Mouse (Mus musculus) c-Kit-positive CD71-positive TER-119-negative erythroid progenitor cells, embryonic 14.5 days (primary cell): ENCODE results near the gene Crtc3.
A peak's percentile ranks its signal among the peaks of the same experiment; 100 is the strongest.

Experiments used
- DNase-seq: peaks from one replicate; pipeline ENCODE4 v3.0.0-alpha.2; 2013; ENCODE audit warnings: low read depth

Gene Crtc3

GRCm38 (mm10) chr7:80688556-80689220 is at the start of gene Crtc3:
TSS of gene Crtc3 (minus strand) at chr7:80688877.
- DNase-seq, result no peak

DNA sequence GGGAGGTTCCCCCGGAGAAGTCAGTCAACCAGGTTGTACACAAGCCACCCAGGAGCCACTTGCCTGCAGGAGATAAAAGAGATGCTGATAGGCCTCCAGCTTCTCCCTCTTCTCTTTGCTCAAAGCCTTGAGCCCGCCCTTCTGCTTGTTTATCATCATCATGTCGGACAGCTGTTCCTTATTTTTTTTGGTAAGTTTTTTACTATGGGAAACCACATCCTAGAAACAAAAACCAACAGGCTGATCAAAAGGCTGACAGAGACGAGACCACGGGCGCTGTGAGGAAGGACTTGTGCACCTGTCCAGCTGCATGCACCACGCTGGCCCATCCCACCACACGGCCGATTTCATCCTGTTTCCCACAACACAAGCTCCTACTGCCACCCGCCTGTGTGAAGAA is 47.5 kb upstream of the Crtc3 start:
- no peak for DNase-seq

DNA sequence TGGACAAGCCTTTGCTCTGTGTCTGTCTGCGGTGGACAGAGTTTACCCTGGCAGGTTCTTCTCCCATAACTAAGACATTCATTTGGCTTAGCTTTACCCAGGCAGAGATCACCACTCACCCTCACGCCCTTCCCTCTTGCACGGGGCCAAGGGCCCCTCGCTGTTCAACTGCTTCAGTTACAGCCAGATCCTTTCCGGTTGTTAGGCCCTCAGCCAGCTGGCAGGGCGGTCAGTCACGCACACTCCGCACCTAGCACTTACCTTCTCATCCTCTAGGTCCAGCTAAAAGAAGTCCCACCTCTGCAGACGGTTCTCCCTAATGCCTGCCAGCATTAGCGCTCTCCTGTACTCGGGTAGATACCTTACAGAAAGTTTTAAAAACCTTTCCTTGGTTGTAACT is 44.3 kb upstream of the Crtc3 start:
- no peak for DNase-seq

DNA sequence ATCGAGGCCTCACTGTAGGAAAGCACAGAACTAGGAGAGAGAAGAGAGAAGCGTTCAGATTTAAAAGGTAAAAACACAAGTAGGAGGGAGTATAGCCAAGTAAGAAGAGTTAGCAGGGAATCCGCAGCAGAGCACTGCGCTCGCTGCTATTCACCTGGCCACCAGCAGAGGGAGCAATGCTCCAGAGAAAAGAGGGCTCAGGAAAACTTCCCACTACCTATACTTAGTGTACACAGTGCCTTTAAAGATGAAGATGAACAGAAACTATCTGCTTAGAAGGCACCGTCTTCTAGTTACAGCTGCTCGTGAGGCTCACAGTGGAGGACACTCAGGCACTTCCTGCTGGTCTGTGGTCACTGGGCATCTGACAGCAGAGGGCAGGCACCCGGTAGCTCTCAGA is 41.0 kb upstream of the Crtc3 start:
- peak; percentile 54 for DNase-seq

- DNase-seq, result no peak
These were observed 32.4 kb upstream of the Crtc3 start for GRCm38 (mm10) chr7:80721041-80721440.

DNA sequence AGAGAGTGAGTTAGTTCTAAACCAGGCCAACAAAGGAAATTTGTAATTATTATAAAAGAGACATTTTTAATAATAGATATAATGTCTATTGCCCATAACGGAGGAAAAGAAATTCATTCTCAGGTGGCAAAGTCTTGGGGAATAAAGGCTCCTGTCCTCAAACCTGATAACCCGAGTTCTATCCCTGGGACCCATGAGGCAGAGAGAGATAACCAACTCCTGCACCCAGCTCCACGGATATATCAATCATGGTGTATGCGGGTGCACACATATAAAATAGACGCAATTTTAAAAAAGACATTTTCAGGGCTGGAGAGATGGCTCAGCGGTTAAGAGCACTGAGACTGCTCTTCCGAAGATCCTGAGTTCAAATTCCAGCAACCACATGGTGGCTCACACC is 30.9 kb upstream of the Crtc3 start:
- no peak for DNase-seq

- no peak for DNase-seq
These were observed 30.4 kb upstream of the Crtc3 start for GRCm38 (mm10) chr7:80719038-80719437.

DNA sequence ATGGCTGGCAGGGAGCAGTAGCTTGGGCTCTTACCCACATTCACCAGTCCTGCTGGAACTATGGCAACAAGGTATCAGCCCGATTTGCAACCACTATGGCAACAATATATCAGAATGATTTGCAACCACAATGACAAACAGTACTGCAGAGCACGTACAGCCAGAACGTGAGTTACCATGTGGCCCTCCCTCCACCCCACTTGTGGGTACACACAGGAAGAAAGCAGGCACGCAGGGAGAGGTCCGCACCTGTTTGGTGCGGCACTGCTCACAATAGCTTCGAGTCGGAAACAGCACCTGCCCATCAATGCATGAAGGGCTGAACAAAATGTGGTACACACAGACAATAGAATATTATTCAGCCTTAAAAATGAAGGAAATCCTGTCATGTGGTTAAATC is 29.8 kb upstream of the Crtc3 start:
- no peak for DNase-seq

GRCm38 (mm10) chr7:80716758-80717157 is 28.1 kb upstream of the Crtc3 start:
- no peak for DNase-seq

GRCm38 (mm10) chr7:80715306-80715705 is 26.6 kb upstream of the Crtc3 start:
- no peak for DNase-seq

- no peak for DNase-seq
These were observed 22.8 kb upstream of the Crtc3 start for GRCm38 (mm10) chr7:80711496-80711895.

DNA sequence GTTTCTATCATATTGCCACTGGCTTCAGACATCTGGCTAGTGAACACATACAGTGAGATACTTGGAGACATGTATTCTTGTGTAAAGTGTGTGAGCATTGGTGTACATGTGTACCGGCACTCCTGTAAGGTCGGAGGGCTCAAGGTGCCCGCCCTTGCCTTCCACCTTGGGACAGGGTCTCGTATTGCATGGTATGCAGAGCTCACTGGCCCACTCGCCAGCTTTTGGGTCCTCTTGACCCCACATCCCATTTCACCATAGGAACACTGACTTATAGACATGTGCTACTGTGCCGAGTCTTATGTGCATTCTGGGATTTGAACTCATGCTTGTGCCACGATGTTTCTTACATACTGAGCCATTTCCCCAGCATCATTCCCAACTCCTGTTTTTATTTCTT is 21.7 kb upstream of the Crtc3 start:
- DNase-seq, result no peak

GRCm38 (mm10) chr7:80704066-80704465 is 15.4 kb upstream of the Crtc3 start:
- no peak for DNase-seq

DNA sequence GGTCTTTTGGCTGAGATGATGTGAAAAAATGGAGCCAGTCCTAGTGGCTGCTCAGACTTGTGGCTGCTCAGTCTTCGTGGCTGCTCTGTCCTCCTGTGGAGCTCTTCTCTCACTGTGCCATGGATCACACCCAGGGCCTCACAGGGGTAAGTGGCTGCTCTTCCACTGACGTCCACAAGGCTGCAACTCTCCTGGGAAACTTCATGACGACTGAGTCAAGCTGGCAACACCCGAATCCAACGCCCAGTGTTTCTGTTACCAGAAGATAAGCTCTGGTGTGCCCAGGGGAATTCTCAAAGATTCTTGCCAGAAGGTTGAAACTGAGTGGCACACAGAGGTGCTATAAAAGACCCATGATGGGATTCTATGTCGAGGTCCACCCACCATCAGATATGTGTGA is 13.8 kb upstream of the Crtc3 start:
- DNase-seq, result peak; percentile 86

DNA sequence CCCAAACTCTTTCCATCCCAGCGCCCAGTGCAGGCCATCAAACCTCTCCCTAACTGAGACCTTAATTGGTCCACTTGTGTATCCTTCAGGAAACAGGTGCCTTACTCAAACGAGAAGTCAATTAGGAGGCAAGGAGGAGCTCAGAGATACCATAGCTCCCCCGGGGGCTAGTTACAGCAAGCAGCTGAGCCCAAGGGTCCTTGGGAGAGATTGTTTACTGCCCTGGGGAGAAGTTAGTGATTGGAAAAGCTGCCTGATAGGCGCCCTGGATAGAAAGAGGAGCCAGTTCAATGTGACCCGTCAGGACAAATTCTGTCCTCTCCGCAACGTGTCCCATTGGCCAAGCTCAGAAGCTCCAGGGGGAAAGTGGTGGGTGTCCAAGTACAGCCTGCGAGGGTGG is 11.0 kb upstream of the Crtc3 start:
- no peak for DNase-seq

DNA sequence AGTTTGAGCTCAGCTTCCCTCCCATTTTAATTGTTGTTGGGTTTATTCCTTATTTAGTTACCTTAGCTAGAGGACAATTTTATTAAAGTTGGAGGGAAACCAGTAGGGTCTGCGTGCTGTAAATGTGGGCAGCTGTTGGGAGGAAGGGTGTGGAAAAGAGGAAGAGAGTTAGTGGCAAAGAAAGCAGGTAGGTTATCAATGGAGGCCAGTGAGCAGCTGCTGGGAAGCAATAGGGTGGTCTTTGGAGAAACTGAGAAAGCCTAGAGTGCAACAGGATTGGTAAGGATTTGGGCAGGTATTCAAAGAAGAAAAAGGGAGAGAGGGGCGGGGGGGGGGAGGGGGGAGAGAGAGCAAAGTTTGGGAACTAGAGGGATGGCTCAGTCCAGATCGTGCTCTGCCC is 10.3 kb upstream of the Crtc3 start:
- no peak for DNase-seq

GRCm38 (mm10) chr7:80697859-80698258 is 9.2 kb upstream of the Crtc3 start:
- no peak for DNase-seq

DNA sequence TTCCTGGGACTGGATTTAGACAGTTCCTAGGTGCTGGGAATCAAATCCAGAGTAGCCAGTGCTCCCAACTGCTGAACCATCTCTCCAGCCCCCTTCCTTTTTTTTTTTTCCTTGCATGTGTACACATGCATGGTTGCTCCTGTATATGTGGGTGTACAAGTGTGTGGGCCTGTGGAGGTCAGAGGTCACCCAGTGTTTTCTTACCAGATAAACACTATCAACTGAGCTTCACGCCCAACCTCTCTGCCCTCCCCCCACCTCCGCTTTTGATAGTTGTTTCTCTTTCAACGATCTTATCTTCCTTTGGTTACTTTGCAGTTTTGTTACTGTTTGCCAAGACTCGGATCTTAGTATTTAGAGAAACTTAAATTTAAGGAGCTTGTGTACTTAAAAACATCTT is 8.2 kb upstream of the Crtc3 start:
- DNase-seq, result no peak

GRCm38 (mm10) chr7:80696334-80696733 is 7.7 kb upstream of the Crtc3 start:
- DNase-seq, result no peak

DNA sequence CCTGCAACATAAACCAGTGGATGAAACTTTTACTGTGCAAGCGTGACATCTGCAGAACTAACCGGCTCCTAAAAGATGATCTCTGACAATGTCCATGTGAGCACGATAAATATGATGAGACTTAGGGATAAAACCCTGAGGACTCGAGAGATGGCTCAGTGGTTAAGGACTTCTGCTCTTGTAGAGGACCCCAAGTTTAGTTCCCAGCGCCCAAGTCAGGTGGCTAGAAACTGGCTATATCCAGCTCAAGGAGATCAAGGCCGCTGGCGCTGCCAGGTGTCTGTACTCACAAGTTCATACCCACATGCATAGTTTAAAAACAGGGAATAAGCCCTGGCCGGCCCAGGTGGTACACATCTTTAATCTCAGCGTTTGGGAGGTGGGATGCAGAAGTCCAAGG is 3.8 kb upstream of the Crtc3 start:
- DNase-seq, result no peak

DNA sequence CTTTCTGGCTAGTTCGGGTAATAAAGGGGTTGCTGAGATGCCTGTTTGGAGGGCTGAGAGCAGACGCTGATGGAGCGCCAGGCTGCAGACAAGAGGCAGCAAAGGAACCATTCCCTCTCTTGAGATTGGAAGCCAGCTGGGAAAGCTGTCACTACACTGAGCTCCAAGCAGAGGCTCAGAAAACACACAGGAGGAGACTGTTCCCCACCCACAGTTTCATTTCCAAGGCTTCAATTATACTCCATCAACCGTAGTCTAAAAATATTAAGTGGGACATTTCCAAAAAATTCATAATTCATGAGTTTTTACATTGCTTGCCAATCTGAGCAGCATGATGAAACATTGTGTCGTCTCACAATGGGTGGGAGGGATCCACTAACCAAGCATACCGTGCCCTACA is 2.5 kb upstream of the Crtc3 start:
- no peak for DNase-seq

DNA sequence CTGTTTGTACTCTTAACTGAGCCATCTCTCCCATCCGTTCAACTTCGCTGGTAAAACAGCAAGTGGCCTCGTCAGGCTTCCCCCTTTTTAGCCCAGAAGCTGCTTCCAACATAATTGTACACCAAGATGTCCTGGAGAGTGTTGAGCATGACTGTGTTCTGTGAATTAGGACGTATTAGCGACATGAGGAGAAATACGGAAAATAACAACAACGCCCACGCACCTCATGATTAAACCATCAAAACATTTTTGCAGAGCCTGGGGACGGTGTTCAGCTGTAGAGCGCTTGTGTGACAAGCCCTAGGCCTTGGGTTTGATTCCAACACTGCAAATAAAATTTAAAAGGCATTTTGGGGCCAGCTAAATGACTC is 529 bp upstream of the Crtc3 start:
- no peak for DNase-seq

- no peak for DNase-seq
These were observed 739 bp downstream of the Crtc3 start for GRCm38 (mm10) chr7:80687721-80688555.

DNA sequence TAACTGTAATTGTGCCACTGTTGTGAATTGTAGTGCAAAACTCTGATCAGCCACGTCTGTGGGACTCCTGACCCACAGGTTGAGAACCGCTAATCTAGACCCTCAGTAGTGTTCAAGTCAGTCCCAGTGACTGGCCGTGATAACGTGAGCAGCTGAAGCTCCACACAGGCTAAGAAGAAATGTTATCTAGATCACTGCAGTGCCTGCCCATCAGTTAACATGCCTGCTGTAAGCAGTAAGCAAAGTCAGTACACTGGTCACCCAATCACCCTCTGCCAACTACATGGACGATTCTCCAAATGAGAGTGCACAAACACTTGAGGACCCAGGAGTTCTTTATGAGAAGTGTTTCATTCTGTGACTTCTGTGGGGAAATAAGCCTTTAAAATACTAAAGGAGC is 3.0 kb downstream of the Crtc3 start:
- no peak for DNase-seq
